Mouse (Mus musculus) effector memory CD4-positive, alpha-beta T cell, adult 5 months (primary cell): ENCODE results near the gene Polr2b. TPM values are rescaled to one million over a fixed set of nuclear protein-coding genes. Genes with fewer than 3 reads are reported as not detected.

Source experiments
- polyA plus RNA-seq: library from polyadenylated mRNA; unstranded; fragments of 100-300 nt; shearing (Covaris generic); gene quantifications from one replicate; pipeline ENCODE4 v1.2.1, GENCODE M21; 2017

Polr2b gene
- polyA plus RNA-seq: 37.0 TPM

GRCm38 (mm10) chr5:77309924-77310772 lies at the start of gene Polr2b, which contains the start of gene Noa1:
Gene Polr2b (plus strand): TSS chr5:77310147.
Gene Noa1 (minus strand): TSS chr5:77310084.

DNA sequence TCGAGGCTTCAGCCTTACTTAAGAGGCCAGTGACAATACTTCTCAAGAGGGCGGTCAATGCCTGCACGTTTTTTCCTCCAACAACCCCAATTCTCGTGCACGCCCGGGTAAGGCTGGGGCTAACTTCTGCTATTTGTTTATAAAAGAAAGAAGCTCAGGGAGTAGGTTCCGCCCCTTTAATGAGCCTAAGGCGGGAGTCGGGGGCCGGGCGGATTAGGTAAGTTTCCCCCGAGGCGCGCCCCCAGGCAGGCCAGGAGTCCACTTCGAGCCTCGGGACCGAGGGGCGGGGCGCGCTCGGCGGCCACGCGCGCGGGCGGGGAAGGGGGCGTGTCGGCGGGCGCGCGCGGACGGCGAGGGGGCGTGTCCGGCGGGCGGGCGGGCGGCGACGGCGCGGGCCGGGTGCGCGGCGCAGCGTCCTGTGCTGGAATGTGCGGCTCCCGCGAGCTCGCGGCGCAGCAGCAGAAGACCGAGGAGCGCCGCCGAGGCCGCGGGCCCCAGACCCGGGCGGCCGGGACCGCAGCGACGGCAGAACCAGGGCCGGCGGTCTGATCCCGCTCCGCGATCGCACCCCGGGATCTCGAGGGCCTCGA lies 44.8 kb upstream of the Polr2b start, which contains the start of gene Rest:
Gene Rest, plus strand, starts transcription at position 411 of the 590 bp plus-strand sequence.

Other genes starting within 250 kb of the Polr2b start
- 393 TPM for gene Hopx, start 195.0 kb upstream of the Polr2b start, polyA plus RNA-seq
- not detected for gene Spink2, start 98.7 kb upstream of the Polr2b start, polyA plus RNA-seq
- gene Rest, start 44.7 kb upstream of the Polr2b start, polyA plus RNA-seq: 29.6 TPM
- gene Noa1, start 63 bp upstream of the Polr2b start, polyA plus RNA-seq: 18.8 TPM
- gene Igfbp7, start 97.9 kb downstream of the Polr2b start, polyA plus RNA-seq: not detected